Mouse (Mus musculus) neural tube, embryonic 14.5 days (tissue): ENCODE results near the gene Grk1. TPM values are rescaled to one million over a fixed set of nuclear protein-coding genes. Genes with fewer than 3 reads are reported as not detected.
A peak's percentile ranks its signal among the peaks of the same experiment; 100 is the strongest.

ENCODE experiments used
- ATAC-seq: fragments of 200-750 bp; cut with Nextera tagmentation; 2 replicates; pipeline ENCODE4 v1.8.0; 2017; ENCODE audit warnings: low read depth, mild to moderate bottlenecking, moderate TSS enrichment, moderate library complexity
- H3K27ac ChIP-seq: fragments of 300-500 bp; sonication (generic); 2 replicates; pipeline ENCODE4 v1.5.1; 2014; ENCODE audit warnings: low read depth, mild to moderate bottlenecking, control low read depth, low read length, moderate library complexity, mixed read lengths
- H3K27me3 ChIP-seq: fragments of 300-500 bp; sonication (generic); 2 replicates; pipeline ENCODE4 v1.6.1; 2014; ENCODE audit warnings: low read length; ENCODE audit not compliant: control insufficient read depth, insufficient read depth
- H3K36me3 ChIP-seq: fragments of 300-500 bp; sonication (generic); 2 replicates; pipeline ENCODE4 v1.6.1; 2014; ENCODE audit warnings: low read length, mixed read lengths; ENCODE audit not compliant: control insufficient read depth, insufficient read depth
- H3K4me1 ChIP-seq: fragments of 300-500 bp; sonication (generic); 2 replicates; pipeline ENCODE4 v1.6.1; 2014; ENCODE audit warnings: low read length; ENCODE audit not compliant: control insufficient read depth, insufficient read depth
- H3K4me2 ChIP-seq: fragments of 300-500 bp; sonication (generic); 2 replicates; pipeline ENCODE4 v1.6.1; 2014; ENCODE audit warnings: mild to moderate bottlenecking, low read depth, low read length, control low read depth
- H3K4me3 ChIP-seq: fragments of 300-500 bp; sonication (generic); 2 replicates; pipeline ENCODE4 v1.5.1; 2014; ENCODE audit warnings: low read depth, low read length, control low read depth, mixed read lengths
- H3K9ac ChIP-seq: fragments of 300-500 bp; sonication (generic); replicated peaks from 2 replicates; pipeline ENCODE4 v1.6.1; 2014; ENCODE audit warnings: low read depth, mild to moderate bottlenecking, control low read depth, low read length, mixed read lengths
- H3K9me3 ChIP-seq: fragments of 300-500 bp; sonication (generic); 2 replicates; pipeline ENCODE4 v1.6.1; 2016; ENCODE audit warnings: low read length; ENCODE audit not compliant: control insufficient read depth
- WGBS: fragments of 180-500 bp; shearing (Covaris S2); extraction: QIAGEN DNeasy Blood & Tissue Kit; methylation state at CpG from one replicate; pipeline ENCODE4 v1.1.7; 2014; 5-methylcytosine and 5-hydroxymethylcytosine counted together
- polyA plus RNA-seq: library from polyadenylated mRNA; unstranded; fragments of >200 nt; fragmentation: Nextera tagmentation; extraction: Ambion mirVana; gene quantifications from 2 replicates; pipeline ENCODE4 v1.2.1, GENCODE M21; 2014

The Grk1 gene
- polyA plus RNA-seq, 1 experiment from 2014 or later: not detected

DNA sequence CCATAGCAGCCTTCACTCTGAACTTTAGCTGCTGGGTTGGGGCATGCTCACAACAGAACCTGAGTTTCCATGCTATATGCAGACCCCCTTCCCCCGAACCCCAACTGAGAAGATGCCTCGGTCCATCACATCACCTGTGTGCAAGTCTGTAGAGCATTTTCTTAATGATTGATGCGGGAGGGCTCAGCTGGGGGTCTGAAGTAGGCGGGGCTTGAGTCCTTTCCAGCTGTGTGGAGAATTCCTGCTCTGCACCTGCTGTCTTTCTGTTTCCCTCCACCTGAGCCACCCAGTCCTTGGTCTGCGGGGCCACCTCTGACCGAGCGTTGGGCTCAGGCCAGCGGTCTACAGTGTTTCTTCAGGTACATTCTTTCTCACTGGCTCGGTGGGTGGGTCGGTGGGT, 30.0 kb downstream of the Grk1 start, which contains the start of gene Tmem255b:
Tmem255b (plus strand) TSS at position 301 of the 400 bp plus-strand sequence.
- H3K4me2 ChIP-seq: no peak within 1 kb of the TSS
- ATAC-seq: no peak
- H3K9ac ChIP-seq: no peak within 1 kb of the TSS

DNA sequence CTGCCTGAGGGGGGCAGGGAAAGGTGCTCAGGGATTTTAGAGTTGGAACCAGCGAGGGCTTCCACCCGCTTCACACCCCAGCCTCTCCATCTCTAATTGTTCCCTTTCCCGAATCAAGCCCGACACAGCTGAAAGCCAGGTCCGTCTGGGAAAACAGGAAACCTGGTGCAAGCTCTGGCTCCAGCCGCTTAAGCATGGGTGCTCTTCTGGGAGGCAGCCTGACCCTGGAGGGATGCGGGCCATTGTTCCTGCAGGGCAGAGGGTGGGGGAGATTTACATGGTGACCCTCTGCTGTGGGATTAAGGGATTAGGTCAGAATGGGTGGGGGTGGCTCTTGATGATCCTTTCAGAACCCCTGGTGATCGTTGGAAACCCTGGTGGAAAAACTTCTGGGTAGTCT, 31.2 kb downstream of the Grk1 start:
- no peaks in the 10 kb centered on the region for H3K4me1 ChIP-seq
- no peaks in the 10 kb centered on the region for H3K36me3 ChIP-seq
- ATAC-seq: no peak
- no peaks in the 10 kb centered on the region for H3K27me3 ChIP-seq
- no peak overlapping the region for H3K9ac ChIP-seq
- H3K4me3 ChIP-seq: no peak overlapping the region
- H3K9me3 ChIP-seq: no peaks in the 10 kb centered on the region
- no peak overlapping the region for H3K27ac ChIP-seq
- WGBS: 26% methylated on average over 8 of the region's 8 CpGs
- H3K4me2 ChIP-seq: no peak overlapping the region

More for the DNA sequence above, 30.0 kb downstream of the Grk1 start, which contains the start of gene Tmem255b:
- WGBS: 24% methylated on average over 10 of the region's 10 CpGs
- Histone ChIP-seq H3K9me3 (no peaks in the 10 kb centered on the region), H3K27ac (no peak within 1 kb of the TSS), H3K27me3 (no peaks in the 10 kb centered on the region), H3K4me3 (no peak within 1 kb of the TSS), H3K36me3 (no peaks in the 10 kb centered on the region), H3K4me1 (no peaks in the 10 kb centered on the region)

DNA sequence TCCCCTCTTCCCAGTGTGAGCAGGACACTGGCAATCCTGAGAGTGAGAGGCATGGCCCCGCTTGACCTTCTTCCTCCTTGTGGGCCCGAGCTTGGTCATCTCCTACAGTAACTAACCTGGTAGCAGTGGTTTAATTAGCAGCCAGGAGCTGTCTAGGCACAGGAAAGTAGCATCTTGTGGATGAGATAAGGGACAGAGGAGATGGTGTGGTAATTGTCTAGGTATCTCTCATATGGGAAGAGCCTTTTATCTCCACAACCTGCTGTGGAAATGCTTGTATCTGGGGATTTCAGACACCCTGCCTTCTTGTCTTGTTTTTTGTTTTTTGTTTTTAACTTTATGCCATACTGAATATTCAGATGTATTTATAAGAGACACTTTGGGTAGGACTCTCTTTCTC, 32.6 kb downstream of the Grk1 start:
- no peak for ATAC-seq
- Histone ChIP-seq H3K27ac (no peak overlapping the region), H3K4me2 (no peak overlapping the region), H3K9me3 (no peaks in the 10 kb centered on the region), H3K4me3 (no peak overlapping the region), H3K9ac (no peak overlapping the region), H3K27me3 (no peaks in the 10 kb centered on the region), H3K36me3 (no peaks in the 10 kb centered on the region), H3K4me1 (no peaks in the 10 kb centered on the region)
- WGBS: 83% methylated on average over 2 of the region's 2 CpGs

DNA sequence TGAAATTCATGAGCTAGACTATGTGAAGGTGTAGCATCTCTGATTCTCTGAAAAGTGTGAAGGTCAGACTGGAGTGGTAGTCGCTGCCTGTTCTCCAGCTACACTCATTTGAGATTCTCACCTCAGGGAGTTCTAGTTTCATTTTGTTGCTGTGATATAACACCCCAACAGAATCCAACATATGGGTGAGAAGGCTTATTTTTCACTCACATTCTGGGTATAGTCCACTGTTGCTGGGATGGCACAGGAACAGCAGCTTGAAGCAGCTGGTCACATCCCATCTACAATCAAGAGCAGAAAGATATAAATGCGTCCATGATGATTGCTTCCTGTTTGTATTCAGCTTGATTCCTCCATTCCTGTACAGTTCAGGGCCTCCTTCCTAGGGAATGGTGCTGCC, 37.3 kb downstream of the Grk1 start:
- 94% methylated on average over 2 of the region's 2 CpGs for WGBS

DNA sequence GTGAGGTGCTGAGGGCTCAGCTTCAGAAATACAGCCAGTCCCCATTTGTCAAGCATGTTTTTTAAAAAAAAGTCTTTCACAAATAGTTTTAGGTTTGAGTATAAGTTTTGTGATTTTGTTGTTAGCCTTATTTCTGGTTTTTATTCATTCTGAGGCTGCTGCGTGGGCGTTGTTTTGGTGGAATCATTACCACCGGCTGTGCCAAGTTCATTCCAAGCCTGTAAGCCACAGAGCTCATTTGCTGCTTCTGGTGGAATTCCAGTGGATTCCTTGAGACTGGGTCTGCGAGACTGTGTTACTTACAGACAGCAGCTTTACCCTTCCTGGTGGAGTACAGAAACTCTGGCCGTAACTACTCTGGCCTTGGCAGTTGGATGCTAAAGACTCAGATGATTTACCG, 41.6 kb downstream of the Grk1 start:
- WGBS: 91% methylated on average over 6 of the region's 6 CpGs
- H3K36me3 ChIP-seq: no peaks in the 10 kb centered on the region
- no peaks in the 10 kb centered on the region for H3K4me1 ChIP-seq
- no peak overlapping the region for H3K4me2 ChIP-seq
- no peaks in the 10 kb centered on the region for H3K9me3 ChIP-seq
- no peak overlapping the region for H3K9ac ChIP-seq
- H3K27ac ChIP-seq: no peak overlapping the region
- H3K4me3 ChIP-seq: no peak overlapping the region
- no peak for ATAC-seq
- H3K27me3 ChIP-seq: no peaks in the 10 kb centered on the region

More for the DNA sequence above, 37.3 kb downstream of the Grk1 start:
- Histone ChIP-seq H3K4me1 (no peaks in the 10 kb centered on the region), H3K9me3 (no peaks in the 10 kb centered on the region), H3K4me2 (no peak overlapping the region), H3K4me3 (no peak overlapping the region), H3K27me3 (no peaks in the 10 kb centered on the region), H3K9ac (no peak overlapping the region), H3K36me3 (no peaks in the 10 kb centered on the region), H3K27ac (no peak overlapping the region)
- no peak for ATAC-seq

DNA sequence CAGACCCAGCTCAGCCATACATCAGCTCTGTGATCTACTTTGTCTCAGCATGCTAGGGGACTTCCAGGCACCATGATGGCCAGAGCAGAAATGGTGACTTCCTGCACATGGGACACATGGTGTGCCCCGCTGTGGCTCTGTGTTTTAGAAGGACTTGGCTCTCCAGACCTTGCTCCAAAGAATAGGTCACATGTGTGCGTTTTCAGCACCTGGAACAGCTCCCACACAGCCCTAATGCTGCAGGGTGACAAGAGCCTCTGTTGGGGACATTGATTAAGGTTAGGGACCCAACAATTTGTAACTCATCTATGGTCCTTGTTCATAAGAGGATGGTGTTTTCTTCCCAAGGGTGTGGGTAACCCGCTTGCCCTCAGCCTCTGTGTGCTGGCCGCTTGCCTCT, 43.3 kb downstream of the Grk1 start:
- ATAC-seq: no peak
- WGBS: 60% methylated on average over 4 of the region's 4 CpGs

DNA sequence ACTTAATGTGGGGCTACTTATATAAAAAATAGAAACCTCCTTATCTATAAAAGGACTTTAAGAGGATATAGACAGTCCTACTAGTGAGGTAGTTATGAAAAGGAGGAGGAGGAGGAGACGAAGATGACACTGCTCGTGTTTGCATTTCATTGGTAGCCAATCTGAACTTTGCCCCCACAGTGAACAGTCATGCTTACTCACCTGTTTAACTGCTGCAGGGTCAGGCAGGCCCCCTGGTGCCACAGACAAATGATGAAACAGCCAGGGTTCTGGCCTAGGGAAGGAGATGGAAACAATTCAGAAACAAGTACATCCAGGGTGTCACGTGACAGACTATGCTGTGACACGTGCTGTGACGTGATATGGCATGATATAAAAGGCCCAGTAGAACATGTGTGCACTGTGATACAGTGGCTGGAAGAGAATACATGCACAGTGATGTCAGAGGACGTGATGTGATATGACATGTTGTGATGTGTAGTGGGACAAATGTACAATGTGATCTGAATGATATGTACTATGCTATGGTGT, 46.9 kb downstream of the Grk1 start:
- Histone ChIP-seq H3K4me3 (no peak overlapping the region), H3K4me2 (no peak overlapping the region), H3K4me1 (peaks cover 11% of the 10 kb centered on the region; the same call in 1 of the 2 replicates), H3K36me3 (no peaks in the 10 kb centered on the region), H3K27me3 (no peaks in the 10 kb centered on the region), H3K9ac (no peak overlapping the region), H3K27ac (no peak overlapping the region), H3K9me3 (no peaks in the 10 kb centered on the region)
- ATAC-seq: no peak
- 75% methylated on average over 6 of the region's 6 CpGs for WGBS

More for the DNA sequence above, 43.3 kb downstream of the Grk1 start:
- no peaks in the 10 kb centered on the region for H3K9me3 ChIP-seq
- H3K4me1 ChIP-seq: no peaks in the 10 kb centered on the region
- no peak overlapping the region for H3K27ac ChIP-seq
- H3K36me3 ChIP-seq: no peaks in the 10 kb centered on the region
- no peak overlapping the region for H3K4me2 ChIP-seq
- no peak overlapping the region for H3K4me3 ChIP-seq
- H3K9ac ChIP-seq: no peak overlapping the region
- H3K27me3 ChIP-seq: no peaks in the 10 kb centered on the region

DNA sequence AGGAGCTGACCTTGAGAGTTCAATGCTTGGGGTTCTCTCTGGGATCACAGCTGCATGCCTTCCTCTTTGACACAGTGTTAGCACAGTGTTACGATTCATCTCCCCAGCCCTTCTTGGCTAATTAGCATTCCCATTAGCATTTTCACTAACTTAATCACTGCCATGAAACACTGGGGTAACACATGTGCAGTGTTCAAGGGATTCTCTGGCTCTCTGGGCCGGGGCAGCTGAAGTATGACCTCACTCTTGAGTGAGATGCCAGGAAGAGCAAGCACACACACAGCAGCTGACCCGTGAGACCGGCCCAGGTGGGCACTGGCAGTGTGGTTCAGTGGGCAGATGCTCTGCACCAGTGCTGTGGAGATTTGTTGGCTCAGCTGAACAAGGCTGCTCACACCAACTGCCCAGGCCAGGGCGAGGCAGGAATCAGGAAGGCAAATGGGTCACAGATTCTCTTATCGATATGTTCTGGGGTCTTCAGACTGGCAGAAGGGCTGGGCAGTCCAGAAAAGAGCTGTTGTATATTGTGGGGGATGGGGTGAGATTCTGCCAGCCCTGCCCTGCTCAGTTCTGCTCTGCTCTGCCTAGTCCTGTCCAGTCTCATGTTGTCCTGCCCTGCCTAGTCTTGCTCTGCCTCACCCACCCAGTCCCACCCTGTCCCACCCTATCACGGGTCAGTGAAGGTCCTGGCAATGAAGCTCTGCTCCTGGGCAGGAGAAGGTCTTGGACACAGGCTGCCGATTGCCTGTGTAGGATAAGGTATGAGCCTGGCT, 49.6 kb downstream of the Grk1 start:
- no peak overlapping the region for H3K4me2 ChIP-seq
- no peaks in the 10 kb centered on the region for H3K36me3 ChIP-seq
- no peaks in the 10 kb centered on the region for H3K9me3 ChIP-seq
- 47% methylated on average over 8 of the region's 8 CpGs for WGBS
- H3K9ac ChIP-seq: no peak overlapping the region
- no peaks in the 10 kb centered on the region for H3K27me3 ChIP-seq
- H3K4me1 ChIP-seq: peaks cover 11% of the 10 kb centered on the region; the same call in 1 of the 2 replicates
- no peak overlapping the region for H3K4me3 ChIP-seq
- H3K27ac ChIP-seq: peak overlapping the region; percentile 34; the same call in 1 of the 2 replicates
- peak; percentile 82 for ATAC-seq

DNA sequence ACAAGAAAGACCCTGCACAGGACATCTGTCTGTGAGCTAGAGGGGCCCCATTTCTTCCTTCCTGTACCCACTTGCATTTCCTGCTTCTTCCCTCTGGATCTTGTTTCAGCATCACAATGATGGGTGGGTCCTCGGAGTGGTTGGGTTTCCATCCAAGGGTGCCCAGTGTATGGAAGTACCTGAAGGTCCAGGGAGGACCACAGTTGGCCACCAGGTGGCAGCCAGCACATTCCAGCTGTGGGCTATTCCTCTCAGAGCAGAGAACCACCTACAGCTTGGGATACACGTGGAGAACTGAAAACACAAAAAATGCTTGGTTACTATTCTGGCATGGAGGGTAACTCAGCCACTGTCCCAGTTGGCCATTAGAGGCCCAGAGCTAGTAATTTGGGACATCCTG, 50.4 kb downstream of the Grk1 start:
- H3K36me3 ChIP-seq: no peaks in the 10 kb centered on the region
- no peak overlapping the region for H3K4me3 ChIP-seq
- peak; percentile 70 for ATAC-seq
- WGBS: 29% methylated on average over 2 of the region's 2 CpGs
- H3K9ac ChIP-seq: no peak overlapping the region
- no peaks in the 10 kb centered on the region for H3K27me3 ChIP-seq
- H3K9me3 ChIP-seq: no peaks in the 10 kb centered on the region
- no peak overlapping the region for H3K27ac ChIP-seq
- peaks cover 11% of the 10 kb centered on the region; the same call in 1 of the 2 replicates for H3K4me1 ChIP-seq
- H3K4me2 ChIP-seq: no peak overlapping the region
